Mouse (Mus musculus) midbrain, embryonic 14.5 days (tissue): Measurements from ENCODE around the gene Casq2. TPM values are rescaled to one million over a fixed set of nuclear protein-coding genes. Genes with fewer than 3 reads are reported as not detected.
A peak's percentile ranks its signal among the peaks of the same experiment; 100 is the strongest.

Experiments
- ATAC-seq: fragments of 200-750 bp; cut with Nextera tagmentation; 2 replicates; pipeline ENCODE4 v1.8.0; 2017; ENCODE audit warnings: moderate number of reproducible peaks, moderate library complexity; ENCODE audit not compliant: low FRiP score, low TSS enrichment
- DNase-seq: peaks from one replicate; pipeline ENCODE4 v3.0.0-alpha.2; 2015
- H3K27ac ChIP-seq: fragments of 300-500 bp; sonication (generic); replicated peaks from 2 replicates; pipeline ENCODE4 v1.5.1; 2014; ENCODE audit warnings: mild to moderate bottlenecking, low read depth, low read length, moderate library complexity
- H3K27me3 ChIP-seq: fragments of 300-500 bp; sonication (generic); 2 replicates; pipeline ENCODE4 v1.6.1; 2014; ENCODE audit warnings: low read length, control low read depth, mixed read lengths; ENCODE audit not compliant: control insufficient read depth, insufficient read depth
- H3K36me3 ChIP-seq: fragments of 300-500 bp; sonication (generic); 2 replicates; pipeline ENCODE4 v1.6.1; 2014; ENCODE audit warnings: low read length, control low read depth; ENCODE audit not compliant: control insufficient read depth, insufficient read depth
- H3K4me1 ChIP-seq: fragments of 300-500 bp; sonication (generic); 2 replicates; pipeline ENCODE4 v1.6.1; 2014; ENCODE audit warnings: mild to moderate bottlenecking, antibody characterized with exemption, low read length, control low read depth; ENCODE audit not compliant: control insufficient read depth, insufficient read depth
- H3K4me2 ChIP-seq: fragments of 300-500 bp; sonication (generic); 2 replicates; pipeline ENCODE4 v1.6.1; 2014; ENCODE audit warnings: mild to moderate bottlenecking, low read length, moderate library complexity
- H3K4me3 ChIP-seq: fragments of 300-500 bp; sonication (generic); replicated peaks from 2 replicates; pipeline ENCODE4 v1.5.1; 2014; ENCODE audit warnings: low read depth, low read length
- H3K9ac ChIP-seq: fragments of 300-500 bp; sonication (generic); replicated peaks from 2 replicates; pipeline ENCODE4 v1.6.1; 2014; ENCODE audit warnings: mild to moderate bottlenecking, low read length, moderate library complexity
- H3K9me3 ChIP-seq: fragments of 300-500 bp; sonication (generic); 2 replicates; pipeline ENCODE4 v1.6.1; 2016; ENCODE audit warnings: low read length, control low read depth, mixed read lengths; ENCODE audit not compliant: control insufficient read depth
- WGBS: fragments of 180-500 bp; shearing (Covaris S2); extraction: QIAGEN DNeasy Blood & Tissue Kit; methylation state at CpG from one replicate; pipeline ENCODE4 v1.1.7; 2014; 5-methylcytosine and 5-hydroxymethylcytosine counted together
- polyA plus RNA-seq: library from polyadenylated mRNA; unstranded; fragments of >200 nt; fragmentation: Nextera tagmentation; extraction: Ambion mirVana; gene quantifications from 2 replicates; pipeline ENCODE4 v1.2.1, GENCODE M21; 2014

The Casq2 gene
- polyA plus RNA-seq, 1 experiment from 2014 or later: 0.16 TPM

DNA sequence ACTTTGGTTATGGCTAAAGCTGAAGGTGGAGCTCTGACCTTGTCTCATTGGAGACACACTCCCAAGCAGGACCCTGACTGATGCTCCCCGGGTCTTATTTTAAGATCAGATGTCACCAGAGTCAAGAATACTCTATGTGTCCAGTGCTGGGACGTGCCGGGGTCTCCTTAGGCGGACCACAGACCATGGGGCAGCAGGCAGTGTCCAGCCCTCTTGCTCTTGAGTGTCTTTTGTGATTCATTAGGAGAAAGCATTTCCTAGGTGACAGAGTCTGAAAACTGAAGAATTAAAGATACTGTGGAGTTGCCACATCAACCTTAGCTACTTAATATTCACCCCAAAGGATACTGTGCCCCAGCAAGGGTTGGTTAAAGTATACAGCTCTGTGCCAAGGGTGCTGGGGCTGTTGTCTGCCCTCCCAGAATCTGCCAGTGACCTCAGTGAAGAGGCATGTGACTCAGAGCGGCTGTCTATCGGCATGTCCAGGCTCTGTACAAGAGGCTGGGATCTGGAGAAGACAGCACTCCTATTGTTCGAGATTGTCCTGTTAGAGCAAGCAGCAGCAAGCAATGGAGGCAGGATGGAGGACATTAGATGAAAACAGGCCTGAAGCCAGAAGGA is 25.9 kb downstream of the Casq2 start:
- Histone ChIP-seq H3K27ac (no peak overlapping the region), H3K4me2 (no peak overlapping the region), H3K4me3 (no peak overlapping the region), H3K9ac (no peak overlapping the region), H3K36me3 (no peaks in the 10 kb centered on the region), H3K9me3 (no peaks in the 10 kb centered on the region), H3K4me1 (no peaks in the 10 kb centered on the region), H3K27me3 (no peaks in the 10 kb centered on the region)
- DNase-seq (no peak), ATAC-seq (no peak)
- 69% methylated on average over 7 of the region's 7 CpGs for WGBS

- no peaks in the 10 kb centered on the region for H3K36me3 ChIP-seq
- no peak overlapping the region for H3K27ac ChIP-seq
- H3K4me2 ChIP-seq: no peak overlapping the region
- H3K4me3 ChIP-seq: no peak overlapping the region
- DNase-seq: no peak
- no peaks in the 10 kb centered on the region for H3K4me1 ChIP-seq
- H3K27me3 ChIP-seq: no peaks in the 10 kb centered on the region
- H3K9me3 ChIP-seq: no peaks in the 10 kb centered on the region
- no peak for ATAC-seq
- H3K9ac ChIP-seq: no peak overlapping the region
Measured at GRCm38 (mm10) chr3:102120947-102121346, 34.7 kb downstream of the Casq2 start.

GRCm38 (mm10) chr3:102122046-102122445 is 35.8 kb downstream of the Casq2 start:
- WGBS: 68% methylated on average over 7 of the region's 7 CpGs

DNA sequence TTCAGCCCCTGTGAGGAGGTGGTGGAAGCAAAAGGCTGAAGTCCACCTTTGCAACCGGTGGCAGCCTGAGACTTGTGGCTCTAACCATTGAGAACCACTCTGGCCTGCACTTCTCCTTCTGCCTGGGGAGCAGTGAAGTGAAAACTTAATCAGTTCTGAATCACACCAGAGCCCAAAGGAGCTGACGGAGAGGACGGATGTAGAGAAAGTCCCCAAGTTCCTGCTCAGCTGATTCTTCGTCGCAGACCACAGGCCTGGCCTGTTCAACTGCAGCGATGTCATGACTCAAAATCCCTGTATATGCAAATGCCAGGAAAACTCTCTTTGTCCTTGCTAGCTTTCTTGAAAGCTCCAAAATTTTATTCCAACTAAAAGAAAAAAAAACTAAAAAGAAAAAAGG is 37.4 kb downstream of the Casq2 start:
- no peak overlapping the region for H3K4me3 ChIP-seq
- no peaks in the 10 kb centered on the region for H3K9me3 ChIP-seq
- ATAC-seq (no peak), DNase-seq (no peak)
- no peak overlapping the region for H3K4me2 ChIP-seq
- no peaks in the 10 kb centered on the region for H3K4me1 ChIP-seq
- no peak overlapping the region for H3K27ac ChIP-seq
- H3K27me3 ChIP-seq: no peaks in the 10 kb centered on the region
- WGBS: 71% methylated on average over 6 of the region's 6 CpGs
- no peaks in the 10 kb centered on the region for H3K36me3 ChIP-seq
- no peak overlapping the region for H3K9ac ChIP-seq

More at GRCm38 (mm10) chr3:102122046-102122445, 35.8 kb downstream of the Casq2 start:
- DNase-seq (no peak), ATAC-seq (no peak)
- H3K36me3 ChIP-seq: no peaks in the 10 kb centered on the region
- H3K9ac ChIP-seq: no peak overlapping the region
- no peaks in the 10 kb centered on the region for H3K9me3 ChIP-seq
- H3K4me2 ChIP-seq: no peak overlapping the region
- no peak overlapping the region for H3K4me3 ChIP-seq
- no peaks in the 10 kb centered on the region for H3K27me3 ChIP-seq
- H3K4me1 ChIP-seq: no peaks in the 10 kb centered on the region
- no peak overlapping the region for H3K27ac ChIP-seq

- ATAC-seq: no peak
- Histone ChIP-seq H3K9ac (no peak overlapping the region), H3K4me3 (no peak overlapping the region), H3K9me3 (no peaks in the 10 kb centered on the region), H3K4me2 (no peak overlapping the region), H3K4me1 (no peaks in the 10 kb centered on the region), H3K27me3 (no peaks in the 10 kb centered on the region), H3K36me3 (no peaks in the 10 kb centered on the region), H3K27ac (no peak overlapping the region)
- DNase-seq: no peak
- WGBS: 31% methylated on average over 1 of the region's 1 CpGs
Measured at GRCm38 (mm10) chr3:102125546-102125945, 39.3 kb downstream of the Casq2 start.

DNA sequence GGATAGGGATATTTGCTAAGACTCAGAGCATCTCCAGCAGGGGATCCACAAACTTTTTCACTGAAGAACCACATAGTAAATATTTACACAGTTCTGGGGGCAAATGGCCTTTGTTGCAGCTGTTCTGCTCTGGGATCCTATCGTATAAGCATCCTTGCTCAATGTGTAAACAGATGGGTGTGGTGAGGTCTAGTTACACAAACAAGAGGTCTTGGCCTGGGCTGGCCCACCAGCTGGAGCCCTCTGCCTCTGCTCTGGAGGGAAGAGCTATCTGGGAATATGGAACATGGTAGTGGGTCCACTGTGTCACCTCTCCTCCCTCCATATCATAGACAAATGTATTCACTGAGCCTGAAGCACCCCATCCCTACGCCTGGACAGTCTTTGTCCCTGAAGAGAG is 40.9 kb downstream of the Casq2 start:
- 90% methylated on average over 2 of the region's 2 CpGs for WGBS
- H3K4me1 ChIP-seq: no peaks in the 10 kb centered on the region
- H3K9me3 ChIP-seq: no peaks in the 10 kb centered on the region
- ATAC-seq (no peak), DNase-seq (no peak)
- H3K4me2 ChIP-seq: no peak overlapping the region
- H3K27ac ChIP-seq: no peak overlapping the region
- no peaks in the 10 kb centered on the region for H3K36me3 ChIP-seq
- H3K4me3 ChIP-seq: no peak overlapping the region
- H3K27me3 ChIP-seq: no peaks in the 10 kb centered on the region
- H3K9ac ChIP-seq: no peak overlapping the region

DNA sequence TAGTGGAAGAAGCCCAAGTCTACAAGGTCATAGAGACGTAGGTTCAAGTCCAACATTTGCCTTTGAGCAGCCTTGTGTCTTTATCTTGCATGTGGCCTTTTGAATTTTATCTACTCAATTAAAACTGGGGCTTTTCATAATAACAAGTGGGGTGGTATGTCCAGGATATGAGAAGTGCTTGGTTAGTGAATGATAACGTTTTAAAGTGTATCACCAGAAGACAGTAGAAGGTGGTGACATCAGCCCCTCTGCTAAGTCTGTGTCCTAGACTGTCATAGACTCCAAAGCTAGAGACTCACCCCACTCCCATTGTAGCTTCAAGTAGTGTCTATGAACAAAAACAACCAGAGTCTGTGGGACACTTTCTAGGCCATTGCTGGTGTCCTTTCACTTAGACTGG is 42.0 kb downstream of the Casq2 start:
- WGBS: 91% methylated on average over 2 of the region's 2 CpGs
- H3K27ac ChIP-seq: no peak overlapping the region
- no peak overlapping the region for H3K4me2 ChIP-seq
- H3K4me3 ChIP-seq: no peak overlapping the region
- H3K9me3 ChIP-seq: no peaks in the 10 kb centered on the region
- no peak for ATAC-seq
- no peaks in the 10 kb centered on the region for H3K4me1 ChIP-seq
- H3K36me3 ChIP-seq: no peaks in the 10 kb centered on the region
- no peak overlapping the region for H3K9ac ChIP-seq
- H3K27me3 ChIP-seq: no peaks in the 10 kb centered on the region
- no peak for DNase-seq

- WGBS: 64% methylated on average over 6 of the region's 6 CpGs
Measured at GRCm38 (mm10) chr3:102130478-102130877, 44.3 kb downstream of the Casq2 start.

GRCm38 (mm10) chr3:102131627-102132324 is 45.6 kb downstream of the Casq2 start:
- peak; percentile 44 for DNase-seq

More at GRCm38 (mm10) chr3:102130478-102130877, 44.3 kb downstream of the Casq2 start:
- Histone ChIP-seq H3K4me3 (no peak overlapping the region), H3K27ac (no peak overlapping the region), H3K9me3 (no peaks in the 10 kb centered on the region), H3K36me3 (no peaks in the 10 kb centered on the region), H3K27me3 (no peaks in the 10 kb centered on the region), H3K4me1 (no peaks in the 10 kb centered on the region), H3K9ac (no peak overlapping the region), H3K4me2 (no peak overlapping the region)
- DNase-seq: no peak
- ATAC-seq: no peak

More at GRCm38 (mm10) chr3:102131627-102132324, 45.6 kb downstream of the Casq2 start:
- ATAC-seq: peak; percentile 37; the same call in 1 of the 2 replicates
- no peaks in the 10 kb centered on the region for H3K36me3 ChIP-seq
- no peak overlapping the region for H3K4me2 ChIP-seq
- no peak overlapping the region for H3K4me3 ChIP-seq
- peak overlapping the region; percentile 34; the same call in 1 of the 2 replicates for H3K27ac ChIP-seq
- no peaks in the 10 kb centered on the region for H3K4me1 ChIP-seq
- 76% methylated on average over 9 of the region's 9 CpGs for WGBS
- no peaks in the 10 kb centered on the region for H3K9me3 ChIP-seq
- H3K27me3 ChIP-seq: no peaks in the 10 kb centered on the region
- H3K9ac ChIP-seq: no peak overlapping the region
